Comparison of ENCODE assay signal across 13 mouse cellular contexts in genomic region chr13:5847736-5848135, GRCm38 (mm10).
"Had no signal": no experiment of that assay in that cellular context is flagged by ENCODE, and none has a peak within 500 bp of the region (broad histone marks: within the 10 kb centered on the region; RNA-seq: fewer than 3 reads in every experiment).

No protein-coding gene starts in this region.

- H3K4me2 ChIP-seq: intestine, embryonic 15.5 days; limb, embryonic 15.5 days; midbrain, embryonic 13.5 days; stomach, embryonic 15.5 days had no signal

- H3K9ac ChIP-seq: intestine, embryonic 15.5 days; limb, embryonic 15.5 days; midbrain, embryonic 13.5 days; stomach, embryonic 15.5 days had no signal

- H3K4me1 ChIP-seq: limb, embryonic 15.5 days; midbrain, embryonic 13.5 days; stomach, embryonic 15.5 days had no signal

- H3K27me3 ChIP-seq: intestine, embryonic 15.5 days; limb, embryonic 15.5 days; midbrain, embryonic 13.5 days; stomach, embryonic 15.5 days had no signal

- DNase-seq: kidney, adult 18-20 months; kidney, postnatal 14 days; layer of hippocampus, postnatal 36 days; lung, adult 2 months; lung, postnatal 36 days; right cerebral cortex, postnatal 14 days; thymus, adult 2 months; thymus, postnatal 25 days had no signal

- H3K27ac ChIP-seq: intestine, embryonic 15.5 days; limb, embryonic 15.5 days; midbrain, embryonic 13.5 days; stomach, embryonic 15.5 days had no signal

- ATAC-seq: intestine, embryonic 15.5 days; lung, postnatal 0 days; midbrain, embryonic 13.5 days had no signal

- H3K4me3 ChIP-seq: intestine, embryonic 15.5 days; limb, embryonic 15.5 days; midbrain, embryonic 13.5 days; stomach, embryonic 15.5 days had no signal

- H3K9me3 ChIP-seq: intestine, embryonic 15.5 days; limb, embryonic 15.5 days; midbrain, embryonic 13.5 days; stomach, embryonic 15.5 days had no signal

- H3K36me3 ChIP-seq: intestine, embryonic 15.5 days; limb, embryonic 15.5 days; midbrain, embryonic 13.5 days; stomach, embryonic 15.5 days had no signal
